Mouse (Mus musculus): Measurements from ENCODE around the gene Krtap8-1.

DNA sequence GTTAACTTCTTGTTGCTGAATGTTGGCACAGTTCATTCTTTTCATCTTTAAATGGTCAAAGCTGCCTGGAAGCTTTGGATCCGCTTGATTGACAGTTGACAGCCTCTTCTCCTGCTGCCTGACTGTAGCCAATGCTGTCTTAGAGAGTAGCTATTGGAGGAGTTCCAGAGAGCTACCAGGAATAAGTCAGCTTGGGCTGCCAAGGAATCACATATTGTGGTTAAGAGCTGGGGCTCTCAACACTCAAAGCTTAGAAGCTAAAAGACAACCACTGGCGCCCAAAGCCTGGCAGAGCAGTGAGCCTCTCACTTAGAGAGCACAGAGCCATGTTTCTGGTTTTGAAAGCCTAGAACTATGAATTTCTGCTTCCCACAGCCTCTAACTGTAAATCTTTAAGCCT lies 32.8 kb upstream of the Krtap8-1 start:
- TF ChIP-seq POLR2A (IDR thresholded peaks at IDR 0.05; ENCODE audit: borderline replicate concordance, extremely low read depth, low read depth, low read length) (no peak), CTCF (IDR thresholded peaks at IDR 0.05; ENCODE audit: insufficient read depth, low read length) (no peak)

All from lung, adult 2 months (tissue).